In the genomic region with DNA sequence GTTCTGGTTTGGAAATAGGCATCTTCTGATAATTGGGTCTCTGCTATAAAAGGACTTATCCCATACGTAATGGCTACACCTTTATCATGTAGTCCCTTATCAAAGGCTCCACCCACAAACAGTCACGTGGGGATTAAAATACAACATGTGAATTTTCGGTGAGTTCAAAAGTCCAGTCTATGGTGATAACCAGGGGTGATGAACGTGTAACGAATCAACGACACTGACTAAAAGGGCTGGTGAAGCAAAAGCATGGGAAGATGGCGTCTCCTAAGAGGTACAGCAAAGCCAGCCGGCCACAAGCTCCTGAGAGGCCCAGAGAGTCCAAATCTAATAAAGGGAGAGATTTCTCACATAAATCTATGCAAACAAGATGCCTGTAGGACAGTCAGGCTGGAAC, we compare ENCODE assay signal across 22 mouse cellular contexts.
A peak's percentile ranks its signal among the peaks of the same experiment; 100 is the strongest.
DNase-seq lines count a peak whose midpoint lies in the region; ATAC-seq and TF ChIP-seq lines count a peak whose summit lies in the region.
"Had no signal": no experiment of that assay in that cellular context is flagged by ENCODE, and none has a peak within 500 bp of the region (broad histone marks: within the 10 kb centered on the region; RNA-seq: fewer than 3 reads in every experiment).

No protein-coding gene starts in this region.

- H3K27me3 ChIP-seq in MEL (ENCODE audit: control insufficient read depth in 1 of 2, insufficient read depth in 2 of 2, low read length in 2 of 2): no peaks in the 10 kb centered on the region; a peak in 2 of 4 replicates
- no peaks in the 10 kb centered on the region for H3K27me3 ChIP-seq in intestine, embryonic 15.5 days (replicated peaks)
- H3K27me3 ChIP-seq in intestine, postnatal 0 days (replicated peaks; ENCODE audit: control insufficient read depth, insufficient read depth, low read length): no peaks in the 10 kb centered on the region
- H3K27me3 ChIP-seq: embryonic facial prominence, embryonic 13.5 days; embryonic facial prominence, embryonic 15.5 days; forebrain, embryonic 12.5 days had no signal

- no peaks in the 10 kb centered on the region for H3K79me2 ChIP-seq in MEL (ENCODE audit: control insufficient read depth, insufficient read depth, low read length, poor library complexity)

- H3K27ac ChIP-seq in MEL (ENCODE audit: control insufficient read depth, low read depth, low read length): no peak overlapping the region
- H3K27ac ChIP-seq in intestine, embryonic 15.5 days: no peak overlapping the region
- no peak overlapping the region for H3K27ac ChIP-seq in intestine, postnatal 0 days (ENCODE audit: low read depth, low read length)
- H3K27ac ChIP-seq: embryonic facial prominence, embryonic 13.5 days; embryonic facial prominence, embryonic 15.5 days; forebrain, embryonic 10.5 days; forebrain, embryonic 12.5 days had no signal

- TF ChIP-seq CTCF in MEL (IDR thresholded peaks at IDR 0.05 in 2 of 3, conservative IDR thresholded peaks at IDR 0.05 in 1 of 3; ENCODE audit: control insufficient read depth in 1 of 3, insufficient read depth in 1 of 3, low read depth in 2 of 3, low read length in 3 of 3, poor library complexity in 1 of 3, severe bottlenecking in 1 of 3): no peak
- TF ChIP-seq CTCF in intestine, postnatal 0 days (IDR thresholded peaks at IDR 0.05; ENCODE audit: low read depth): no peak

- peak; percentile 44 for ATAC-seq in intestine, embryonic 15.5 days
- ATAC-seq in intestine, postnatal 0 days: peak; percentile 64
- ATAC-seq: forebrain, embryonic 14.5 days; forebrain, embryonic 16.5 days had no signal

- TF ChIP-seq POLR2A in MEL (IDR thresholded peaks at IDR 0.05; ENCODE audit: control insufficient read depth in 1 of 2, insufficient read depth in 1 of 2, low read depth in 1 of 2, low read length in 2 of 2, poor library complexity in 1 of 2): no peak

- no peak overlapping the region for H3K9ac ChIP-seq in MEL (ENCODE audit: control insufficient read depth, low read depth, low read length, poor library complexity, severe bottlenecking)
- H3K9ac ChIP-seq in intestine, embryonic 15.5 days: no peak overlapping the region
- H3K9ac ChIP-seq in intestine, postnatal 0 days (ENCODE audit: low read depth, low read length): no peak overlapping the region
- H3K9ac ChIP-seq: embryonic facial prominence, embryonic 13.5 days; embryonic facial prominence, embryonic 15.5 days; forebrain, embryonic 12.5 days had no signal

- peaks cover 2 to 3% of the 10 kb centered on the region in 2 experiments; a peak in 2 of 4 replicates for H3K4me1 ChIP-seq in MEL (ENCODE audit: control insufficient read depth in 1 of 2, insufficient read depth in 2 of 2, low read length in 2 of 2)
- H3K4me1 ChIP-seq in intestine, embryonic 15.5 days (replicated peaks): peaks cover 3% of the 10 kb centered on the region
- H3K4me1 ChIP-seq in intestine, postnatal 0 days (replicated peaks; ENCODE audit: control insufficient read depth, insufficient read depth, low read length): no peaks in the 10 kb centered on the region; the same call in 1 of the 2 replicates
- H3K4me1 ChIP-seq: embryonic facial prominence, embryonic 15.5 days had no signal

- peaks cover 0 to 5% of the 10 kb centered on the region in 2 experiments; a peak in 2 of 4 replicates for H3K36me3 ChIP-seq in MEL (ENCODE audit: control insufficient read depth in 1 of 2, insufficient read depth in 2 of 2, low read length in 2 of 2)
- no peaks in the 10 kb centered on the region for H3K36me3 ChIP-seq in intestine, embryonic 15.5 days
- H3K36me3 ChIP-seq in intestine, postnatal 0 days (ENCODE audit: control insufficient read depth, insufficient read depth): no peaks in the 10 kb centered on the region
- H3K36me3 ChIP-seq: embryonic facial prominence, embryonic 13.5 days; embryonic facial prominence, embryonic 15.5 days; forebrain, embryonic 10.5 days; forebrain, embryonic 12.5 days had no signal

- 72% methylated on average over 8 of the region's 8 CpGs for WGBS in intestine, embryonic 15.5 days
- WGBS in intestine, postnatal 0 days: 51% methylated on average over 8 of the region's 8 CpGs

- TF ChIP-seq RAD21 in MEL (IDR thresholded peaks at IDR 0.05; ENCODE audit: low read depth, low read length): no peak

- H3K4me3 ChIP-seq in MEL (ENCODE audit: control insufficient read depth in 1 of 2, insufficient read depth in 1 of 2, low read depth in 2 of 2, low read length in 2 of 2): no peak overlapping the region
- no peak overlapping the region for H3K4me3 ChIP-seq in intestine, embryonic 15.5 days (replicated peaks)
- no peak overlapping the region for H3K4me3 ChIP-seq in intestine, postnatal 0 days (ENCODE audit: low read depth, low read length)
- H3K4me3 ChIP-seq: embryonic facial prominence, embryonic 13.5 days; embryonic facial prominence, embryonic 15.5 days; erythroblast, embryonic 14.5 days; forebrain, embryonic 10.5 days; forebrain, embryonic 12.5 days had no signal

- no peak for DNase-seq in MEL (ENCODE audit: low read depth, low spot score)
- no peak for DNase-seq in Muller cell, postnatal 12 days (ENCODE audit: inconsistent ontology term)
- no peak for DNase-seq in lung, postnatal 25 days (ENCODE audit: low spot score)
- DNase-seq: adrenal gland, adult 2 months; adrenal gland, postnatal 10 days; adrenal gland, postnatal 25 days; cerebellum, adult 11 months; cerebellum, adult 18-20 months; cerebellum, adult 8-10 months; cerebellum, adult 9-11 months; cerebellum, postnatal 14 days; cerebellum, postnatal 36 days; embryo, embryonic 11 days had no signal

- no peak for TF ChIP-seq EP300 in MEL (IDR thresholded peaks at IDR 0.05; ENCODE audit: low read depth in 1 of 2, low read length in 2 of 2)

- H3K4me2 ChIP-seq in intestine, embryonic 15.5 days (replicated peaks): no peak overlapping the region
- no peak overlapping the region for H3K4me2 ChIP-seq in intestine, postnatal 0 days (replicated peaks; ENCODE audit: low read depth)
- H3K4me2 ChIP-seq: embryonic facial prominence, embryonic 13.5 days; embryonic facial prominence, embryonic 15.5 days; forebrain, embryonic 12.5 days had no signal

- no peaks in the 10 kb centered on the region for H3K9me3 ChIP-seq in MEL (replicated peaks; ENCODE audit: insufficient read depth, low read length)
- no peaks in the 10 kb centered on the region for H3K9me3 ChIP-seq in intestine, embryonic 15.5 days
- no peaks in the 10 kb centered on the region for H3K9me3 ChIP-seq in intestine, postnatal 0 days (ENCODE audit: control insufficient read depth)
- H3K9me3 ChIP-seq: embryonic facial prominence, embryonic 13.5 days; embryonic facial prominence, embryonic 15.5 days; forebrain, embryonic 10.5 days; forebrain, embryonic 12.5 days had no signal

TF ChIP-seq in MEL, 35 proteins besides CTCF, POLR2A, EP300 and RAD21:
- no peak for TF ChIP-seq KAT2A (conservative IDR thresholded peaks at IDR 0.05; ENCODE audit: low read depth, low read length)
- TF ChIP-seq CHD1 (IDR thresholded peaks at IDR 0.05; ENCODE audit: low read depth, low read length): no peak
- TF ChIP-seq SMC3 (IDR thresholded peaks at IDR 0.05; ENCODE audit: low read depth, low read length): no peak
- no peak for TF ChIP-seq ETS1 (IDR thresholded peaks at IDR 0.05; ENCODE audit: low read depth, low read length)
- TF ChIP-seq USF1 (IDR thresholded peaks at IDR 0.05; ENCODE audit: low read depth, low read length): peak; percentile 29; the same call in 1 of the 2 replicates
- TF ChIP-seq MYC (IDR thresholded peaks at IDR 0.05; ENCODE audit: low read depth, low read length): no peak
- TF ChIP-seq GATA1 (IDR thresholded peaks at IDR 0.05; ENCODE audit: low read depth, low read length): no peak
- no peak for TF ChIP-seq CHD2 (IDR thresholded peaks at IDR 0.05; ENCODE audit: low read length)
